Mouse (Mus musculus) kidney, postnatal 10 days (tissue): ENCODE results near the gene Ksr2.
"Not testable (repeated sequence)": the region's sequence is repeated elsewhere in the genome, so short reads cannot be mapped to it uniquely, and the experiment has no call there.

Experiments
- DNase-seq: peaks from one replicate; pipeline ENCODE4 v3.0.0; 2021; ENCODE audit warnings: mixed read lengths

Gene Ksr2

DNA sequence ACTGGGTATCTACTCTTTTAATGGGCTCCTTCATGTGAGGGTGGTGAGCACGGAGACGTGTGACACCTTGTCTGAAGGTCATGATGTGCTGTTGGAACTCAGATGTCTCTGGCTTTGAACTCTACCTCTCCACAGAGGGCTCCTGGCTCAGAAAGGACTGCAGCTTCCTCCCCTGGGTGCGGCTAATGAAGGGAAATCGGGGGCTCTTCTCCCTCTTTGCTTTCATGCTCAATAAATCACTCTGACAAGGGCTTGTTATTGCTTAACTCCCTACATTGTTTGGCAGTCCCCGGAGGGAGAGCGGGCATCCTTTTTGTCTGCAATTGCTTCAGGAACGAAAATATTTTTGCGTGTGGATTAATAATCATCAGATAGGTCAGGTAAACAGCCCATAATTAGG, 127.9 kb downstream of the Ksr2 start:
- DNase-seq, result no peak

- DNase-seq, result no peak
These were observed 133.0 kb downstream of the Ksr2 start for GRCm38 (mm10) chr5:117546694-117547268.

DNA sequence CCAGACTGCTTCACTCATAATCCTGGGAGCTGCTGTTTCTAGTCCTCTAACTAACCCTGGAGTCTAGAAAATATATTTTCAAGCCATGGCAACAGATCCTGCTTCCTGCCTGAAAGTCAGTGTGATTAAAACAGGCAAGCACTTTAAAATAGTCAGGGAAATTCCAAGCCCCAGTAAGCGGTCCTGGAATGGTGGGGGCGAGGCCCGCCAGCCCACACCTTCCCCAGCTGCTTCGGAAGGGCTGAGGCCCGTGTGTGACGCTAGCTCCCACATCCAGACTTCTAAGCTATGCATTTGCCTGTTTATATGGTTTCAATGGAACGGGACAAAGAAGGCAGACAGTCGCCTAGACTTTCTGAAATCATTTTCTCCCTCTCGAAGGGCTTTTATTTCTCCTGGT, 137.2 kb downstream of the Ksr2 start:
- DNase-seq, result no peak

DNA sequence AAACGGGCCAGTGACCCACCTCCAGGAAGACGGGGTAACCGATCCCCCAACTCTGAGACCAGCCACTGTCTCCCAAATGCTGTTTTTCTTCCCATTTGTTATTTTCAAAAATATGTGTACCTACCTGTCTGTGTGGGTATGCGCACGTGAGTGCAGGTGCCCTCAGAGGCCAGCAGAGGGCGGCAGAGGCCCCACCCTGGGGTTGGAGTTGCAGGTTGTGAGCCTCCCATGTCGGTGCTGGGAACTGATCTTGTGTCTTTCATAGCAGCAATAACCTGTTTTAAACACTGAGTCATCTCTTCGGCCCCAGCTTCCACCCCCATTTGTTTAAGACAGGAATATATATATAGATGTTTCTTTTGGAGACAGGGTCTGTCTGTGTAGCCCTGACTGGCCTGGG, 138.3 kb downstream of the Ksr2 start:
- DNase-seq, result no peak

- no peak for DNase-seq
These were observed 140.7 kb downstream of the Ksr2 start for GRCm38 (mm10) chr5:117554505-117554904.

- DNase-seq, result no peak
These were observed 142.8 kb downstream of the Ksr2 start for GRCm38 (mm10) chr5:117556570-117556969.

DNA sequence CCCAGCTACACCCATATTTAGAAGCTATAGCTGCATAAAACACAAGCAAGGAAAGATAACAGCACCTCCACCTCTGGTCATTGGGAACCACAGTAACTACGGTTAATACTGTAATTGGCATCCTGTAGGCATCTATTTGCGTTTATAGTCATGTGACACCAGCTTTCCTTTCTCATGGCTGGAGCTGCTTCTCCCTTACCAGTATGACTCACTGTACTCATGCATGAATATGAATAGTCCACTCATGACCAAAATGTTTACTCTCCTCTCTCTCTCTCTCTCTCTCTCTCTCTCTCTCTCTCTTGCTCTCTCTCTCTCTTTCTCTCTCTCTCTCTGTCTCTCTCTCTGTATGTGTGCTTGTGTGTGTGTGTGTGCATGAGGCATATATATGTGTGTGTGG, 147.3 kb downstream of the Ksr2 start:
- DNase-seq, result no peak

DNA sequence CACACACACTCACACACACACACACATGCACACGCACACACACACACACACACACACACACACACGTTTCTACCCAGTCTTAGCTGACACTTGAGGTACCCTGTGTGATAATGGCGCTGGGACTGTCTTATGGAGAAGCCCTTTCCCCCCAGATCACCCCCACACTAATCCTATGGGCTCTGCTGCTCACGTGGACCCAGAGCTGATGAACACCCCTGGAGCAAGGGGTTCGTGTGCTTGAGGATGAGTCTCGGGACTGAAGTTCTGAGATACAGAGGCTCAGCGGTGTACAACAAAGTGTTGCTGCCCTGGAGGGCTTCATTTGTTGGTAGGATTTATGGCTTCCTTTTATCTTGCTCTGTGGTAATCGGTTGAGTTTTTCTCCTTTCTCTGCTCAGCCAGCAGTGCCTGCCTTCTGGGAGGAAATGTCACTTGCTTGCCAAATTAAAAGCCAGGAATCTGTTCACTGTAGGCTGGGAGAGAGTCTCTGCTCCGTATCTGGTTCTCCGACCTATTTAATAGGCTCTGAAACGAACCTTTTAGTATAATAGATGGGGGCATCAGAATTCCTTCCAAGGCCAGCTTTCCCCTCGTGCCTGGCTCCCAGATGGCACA, 152.4 kb downstream of the Ksr2 start:
- no peak for DNase-seq

- DNase-seq, result peak; percentile 39
These were observed 155.5 kb downstream of the Ksr2 start for GRCm38 (mm10) chr5:117569190-117569795.

- peak; percentile 45 for DNase-seq
These were observed 158.6 kb downstream of the Ksr2 start for GRCm38 (mm10) chr5:117572428-117572827.

DNA sequence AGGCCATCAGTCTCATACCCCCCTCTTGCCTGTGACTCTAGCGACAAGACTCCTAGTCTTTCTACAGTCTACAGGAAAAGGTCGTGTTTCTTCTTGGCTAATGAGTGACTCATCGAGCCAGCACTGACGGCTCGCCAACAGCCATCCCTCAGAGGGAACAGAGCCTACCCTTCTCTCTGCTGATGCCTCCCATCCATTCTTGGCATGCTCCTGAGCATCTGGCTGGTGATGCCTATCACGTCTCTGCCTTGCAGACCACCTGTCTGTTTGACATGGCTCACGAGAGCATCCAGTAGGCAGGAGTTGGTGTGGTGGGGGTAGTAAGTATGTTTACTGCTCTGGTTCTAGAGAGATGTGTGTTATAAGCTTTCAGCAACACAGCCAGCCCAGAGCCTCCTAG, 161.1 kb downstream of the Ksr2 start:
- no peak for DNase-seq

DNA sequence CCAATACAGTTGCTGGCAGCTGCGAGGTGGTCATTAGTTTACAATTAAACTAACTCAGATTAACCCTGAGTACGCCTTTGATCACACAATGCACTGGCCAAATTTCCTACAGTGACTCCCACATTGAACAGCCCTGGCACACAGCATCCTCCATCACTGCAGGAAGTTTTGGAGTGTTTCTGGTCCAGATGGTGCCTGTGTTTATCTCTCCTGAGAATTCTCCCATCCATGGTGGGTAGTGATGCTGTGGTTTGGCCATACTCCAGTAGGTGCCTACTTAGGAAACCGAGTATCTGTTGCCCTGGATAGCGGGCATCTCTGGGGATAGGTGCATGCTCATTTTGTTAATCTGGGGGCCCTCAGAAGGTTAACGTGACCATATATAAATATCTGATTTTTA, 163.8 kb downstream of the Ksr2 start:
- no peak for DNase-seq

- DNase-seq, result no peak
These were observed 167.9 kb downstream of the Ksr2 start for GRCm38 (mm10) chr5:117581711-117582110.

- no peak for DNase-seq
These were observed 170.6 kb downstream of the Ksr2 start for GRCm38 (mm10) chr5:117584428-117584827.

GRCm38 (mm10) chr5:117589266-117589665, 175.5 kb downstream of the Ksr2 start:
- DNase-seq, result no peak

DNA sequence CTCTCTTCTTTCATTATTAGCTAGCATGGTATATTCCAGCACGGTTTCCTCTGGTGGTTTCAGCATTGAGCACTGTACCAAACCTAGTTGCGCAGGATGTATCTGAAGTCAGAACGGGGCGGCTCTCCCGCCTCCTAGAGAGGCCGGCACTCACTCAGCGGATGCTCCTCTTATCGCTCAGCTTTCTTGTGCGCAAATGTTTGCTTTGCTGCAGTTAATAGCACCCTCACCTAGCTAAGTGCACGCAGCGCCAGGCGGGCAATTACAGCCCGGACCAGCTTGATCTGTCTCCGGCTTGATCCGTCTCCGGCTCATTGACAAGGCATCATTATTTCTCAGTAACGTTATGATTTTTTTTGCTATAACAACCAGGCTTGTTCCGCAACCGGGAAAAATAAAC, 179.5 kb downstream of the Ksr2 start:
- DNase-seq, result no peak

DNA sequence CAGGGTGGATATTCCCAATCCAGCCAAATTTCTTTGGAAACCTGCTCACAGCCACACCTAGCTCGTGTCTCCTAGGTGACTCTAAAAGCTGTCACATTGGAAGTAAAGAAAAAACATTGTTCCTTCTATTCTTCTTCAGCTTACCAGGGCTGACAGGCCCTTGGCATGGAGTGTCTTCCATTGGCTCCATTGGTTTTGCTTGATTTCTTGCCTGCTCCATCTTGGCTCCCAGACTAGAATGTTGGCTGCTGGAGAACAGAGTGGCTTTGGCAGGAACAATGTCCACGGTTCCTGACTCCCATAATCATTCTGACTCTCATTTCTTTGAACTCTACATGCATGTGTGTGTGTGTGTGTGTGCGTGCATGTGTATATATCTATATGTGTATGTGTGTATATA, 183.0 kb downstream of the Ksr2 start:
- no peak for DNase-seq

DNA sequence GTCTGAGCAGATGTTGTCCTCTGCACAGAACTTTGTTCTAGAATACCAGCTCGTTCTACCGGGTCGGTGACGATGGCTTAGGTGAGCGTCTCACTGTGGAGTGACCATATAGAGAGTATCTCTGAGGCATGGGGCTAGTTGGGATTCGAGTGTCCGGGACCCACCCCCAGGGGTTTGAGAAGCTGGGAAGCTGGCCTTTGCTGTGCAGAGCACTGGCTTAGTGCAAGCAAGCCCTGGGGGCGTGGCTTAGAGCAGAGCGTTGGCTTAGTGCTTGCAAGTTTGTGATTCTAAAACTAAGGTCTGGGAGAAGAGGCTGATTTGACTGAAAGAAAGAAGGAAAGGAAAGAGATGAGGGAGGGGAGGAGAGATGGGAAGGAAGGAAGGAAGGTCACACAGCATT, 188.2 kb downstream of the Ksr2 start:
- peak; percentile 21 for DNase-seq

DNA sequence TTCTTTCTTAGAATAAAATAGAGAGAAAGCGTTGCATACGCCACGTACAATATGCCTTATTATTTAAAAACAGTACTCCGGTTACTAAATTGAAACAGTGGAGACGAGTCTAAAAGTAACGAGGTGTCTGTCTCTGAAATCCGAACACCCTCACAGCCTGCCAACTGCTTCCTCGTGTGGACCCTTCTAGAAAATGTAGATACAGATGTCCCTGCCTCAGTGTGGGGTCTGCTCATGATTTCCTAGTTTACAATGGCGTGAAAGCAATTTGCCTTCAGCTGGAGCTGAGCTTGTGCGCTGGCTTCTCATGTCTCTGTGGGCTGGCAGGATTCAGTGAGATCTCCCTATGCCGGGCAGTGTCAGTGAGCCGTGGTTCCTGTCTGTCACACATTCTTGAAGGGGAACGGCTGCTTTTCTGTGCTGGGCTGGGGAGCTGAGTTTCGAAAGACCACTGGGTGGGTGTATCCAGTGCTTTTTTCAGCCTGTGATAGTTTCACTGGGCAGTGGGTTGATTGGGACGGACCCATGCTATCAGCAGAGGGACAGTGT, 194.0 kb downstream of the Ksr2 start:
- DNase-seq, result no peak

DNA sequence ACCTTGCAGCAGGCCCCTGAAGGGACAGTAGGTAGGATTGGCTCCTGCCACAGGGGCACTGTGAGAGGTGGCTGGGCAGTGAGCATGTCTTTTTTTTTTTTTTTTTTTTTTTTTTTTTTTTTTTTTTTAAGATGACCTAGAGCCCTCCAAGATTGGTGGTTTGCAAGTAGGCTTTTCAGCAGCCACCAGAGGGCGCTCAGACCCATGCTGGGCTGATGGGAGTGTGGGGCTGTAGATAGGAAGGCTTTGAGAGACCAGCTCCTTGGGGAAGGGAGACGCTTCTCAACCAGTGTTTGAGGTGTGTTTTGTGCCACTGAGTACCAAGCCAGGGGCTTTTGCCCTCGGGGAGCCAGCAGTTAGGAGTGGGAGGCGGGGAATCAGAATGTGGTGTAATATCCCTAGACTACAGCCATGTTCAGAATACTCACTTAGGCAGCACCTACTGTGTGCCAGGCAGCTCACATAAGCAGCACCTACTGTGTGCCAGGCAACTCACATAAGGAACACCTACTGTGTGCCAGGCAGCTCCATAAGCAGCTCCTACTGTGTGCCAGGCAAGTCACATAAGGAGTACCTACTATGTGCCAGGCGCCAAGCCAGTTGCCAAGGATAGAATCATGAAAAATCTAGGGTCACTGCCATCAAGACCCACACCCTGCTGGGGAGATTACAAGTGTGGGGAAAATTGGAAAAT, 200.7 kb downstream of the Ksr2 start:
- DNase-seq, result peak; percentile 89

- DNase-seq, result no peak
These were observed 206.5 kb downstream of the Ksr2 start for GRCm38 (mm10) chr5:117620292-117620691.

- DNase-seq, result no peak
These were observed 208.4 kb downstream of the Ksr2 start for GRCm38 (mm10) chr5:117622221-117622620.

DNA sequence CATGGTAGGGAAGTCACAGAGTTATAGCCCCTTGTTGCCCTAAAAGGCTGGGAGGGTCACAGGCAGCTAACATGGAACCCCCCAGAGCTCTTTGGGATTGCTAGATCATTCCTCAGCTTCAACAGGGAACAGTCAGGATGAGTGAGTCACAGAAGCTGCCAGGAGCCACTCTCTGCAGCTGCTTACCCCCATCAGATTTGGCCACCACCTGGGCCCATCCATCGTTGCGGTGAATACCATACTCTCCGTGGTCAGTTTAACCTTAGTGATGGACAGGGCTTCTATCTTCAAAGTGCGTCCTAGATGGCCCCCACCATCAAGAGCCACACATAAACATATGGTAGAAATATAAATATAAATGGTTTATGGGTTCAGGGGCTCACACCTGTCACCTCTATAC, 209.4 kb downstream of the Ksr2 start:
- not testable (repeated sequence) for DNase-seq

DNA sequence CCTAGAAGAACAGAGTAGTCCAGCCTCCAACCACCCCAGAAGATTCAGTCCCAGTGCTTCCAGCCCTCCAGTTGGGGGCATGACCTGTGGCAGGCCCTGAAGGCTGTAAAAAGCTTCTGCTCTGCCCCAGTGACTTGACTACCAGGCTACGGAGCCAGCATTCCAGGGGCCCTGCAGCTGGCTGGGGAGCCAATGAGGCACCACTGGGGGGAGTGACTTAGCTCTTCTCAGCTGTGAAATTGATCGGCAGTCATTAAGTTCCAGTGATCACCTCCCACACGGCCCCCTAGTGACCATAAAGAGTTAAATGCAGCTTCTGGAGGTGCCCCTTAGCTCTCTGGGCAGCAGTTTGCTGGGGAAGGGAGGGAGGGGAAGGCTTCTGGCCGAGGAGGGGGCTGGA, 213.1 kb downstream of the Ksr2 start:
- DNase-seq, result no peak
